ENCODE assay signal across 8 mouse cellular contexts in genomic region chr11:51688330-51689328, GRCm38 (mm10). TPM values are rescaled to one million over a fixed set of nuclear protein-coding genes. Genes with fewer than 3 reads are reported as not detected.
DNase-seq lines count a peak whose midpoint lies in the region; ATAC-seq and TF ChIP-seq lines count a peak whose summit lies in the region.

0610009B22Rik (minus strand) TSS chr11:51688874.

- no peak for TF ChIP-seq CTCF in lung, postnatal 0 days (IDR thresholded peaks at IDR 0.05)

- DNase-seq in MN1 (ENCODE audit: low spot score) = peak; percentile 100
- peak; percentile 99 for DNase-seq in cerebellum, adult 9-10 months
- DNase-seq in hindbrain, embryonic 10.5 days (ENCODE audit: low spot score) = peak; percentile 100
- peak; percentile 99 for DNase-seq in layer of hippocampus, adult 9-11 months
- DNase-seq in lung, postnatal 0 days (ENCODE audit: low spot score) = peak; percentile 100
- DNase-seq in ovary, postnatal 14 days (ENCODE audit: low spot score) = peak; percentile 99
- DNase-seq in thymus, postnatal 14 days = peak; percentile 100

- TF ChIP-seq EP300 in lung, postnatal 0 days (IDR thresholded peaks at IDR 0.05) = peak; percentile 58

- peak within 1 kb of the TSS; percentile 100 for H3K27ac ChIP-seq in hindbrain, embryonic 10.5 days
- H3K27ac ChIP-seq in lung, postnatal 0 days (ENCODE audit: low read length) = peak within 1 kb of the TSS; percentile 99

- peak within 1 kb of the TSS; percentile 77 for H3K9ac ChIP-seq in lung, postnatal 0 days (replicated peaks; ENCODE audit: low read depth)

- peaks cover 16% of the 10 kb centered on the region for H3K4me1 ChIP-seq in hindbrain, embryonic 10.5 days (replicated peaks)
- no peaks in the 10 kb centered on the region for H3K4me1 ChIP-seq in lung, postnatal 0 days (ENCODE audit: insufficient read depth, low read depth, low read length)

- peak within 1 kb of the TSS; percentile 78 for H3K4me3 ChIP-seq in hindbrain, embryonic 10.5 days
- H3K4me3 ChIP-seq in lung, postnatal 0 days (ENCODE audit: low read depth, low read length) = peak within 1 kb of the TSS; percentile 56

- peaks cover 25% of the 10 kb centered on the region for H3K36me3 ChIP-seq in hindbrain, embryonic 10.5 days
- 0 out of 2 replicates have a peak, but pooled peaks cover 3% of the 10 kb centered on the region for H3K36me3 ChIP-seq in lung, postnatal 0 days (ENCODE audit: insufficient read depth, low read length)

- no peaks in the 10 kb centered on the region for H3K27me3 ChIP-seq in hindbrain, embryonic 10.5 days (ENCODE audit: insufficient read depth, poor library complexity, severe bottlenecking)
- H3K27me3 ChIP-seq in lung, postnatal 0 days (replicated peaks; ENCODE audit: insufficient read depth, low read length) = no peaks in the 10 kb centered on the region

- no peaks in the 10 kb centered on the region for H3K9me3 ChIP-seq in hindbrain, embryonic 10.5 days
- H3K9me3 ChIP-seq in lung, postnatal 0 days (ENCODE audit: low read length) = no peaks in the 10 kb centered on the region

- under 1% methylated on average over 60 of the region's 60 CpGs for WGBS in hindbrain, embryonic 10.5 days
- WGBS in lung, postnatal 0 days = under 1% methylated on average over 60 of the region's 60 CpGs

- peak within 1 kb of the TSS; percentile 71 for H3K4me2 ChIP-seq in lung, postnatal 0 days (replicated peaks; ENCODE audit: low read depth, low read length)

- peak; percentile 97 for ATAC-seq in frontal cortex, adult (ENCODE audit: low TSS enrichment)
- ATAC-seq in lung, postnatal 0 days = peak; percentile 99

RNA-seq across cellular contexts. Expression of gene 0610009B22Rik, which starts in this region (rescaled TPM):
- 84.3 and 91.5 TPM in 2 replicates for polyA plus RNA-seq in hindbrain, embryonic 10.5 days (2016; fragmentation: Nextera tagmentation; extraction: Ambion mirVana)
- 90.6 and 95.9 TPM in 2 replicates for polyA plus RNA-seq in lung, postnatal 0 days (2015; fragmentation: Nextera tagmentation; extraction: Ambion mirVana)

Comparison
In these comparisons a context has a peak if more than half of its experiments do, and no peak if none do; other contexts are left out.
1. Peak in every context shown above with its lines: DNase-seq, ATAC-seq, H3K4me3 ChIP-seq and H3K27ac ChIP-seq.